ENCODE assay signal across 10 mouse cellular contexts in the genomic region with DNA sequence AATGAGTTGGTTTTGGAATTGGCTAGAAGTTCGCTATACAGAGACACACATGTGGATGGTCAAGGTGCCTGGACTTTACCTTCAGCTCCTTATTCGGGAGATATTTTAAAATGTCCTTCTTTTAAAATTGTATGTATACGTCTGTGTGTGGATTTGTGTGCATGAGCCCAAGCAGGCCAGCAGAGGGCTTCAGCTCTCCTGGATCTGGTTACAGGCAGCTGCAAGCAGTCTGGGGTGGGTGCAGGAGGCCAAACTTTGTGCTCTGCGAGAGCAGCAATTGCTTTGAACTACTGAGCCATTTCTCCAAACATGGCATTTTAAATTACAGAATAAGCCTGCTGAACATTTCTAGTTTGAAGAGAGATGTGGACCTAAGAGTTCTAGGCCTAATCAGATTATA. TPM values are rescaled to one million over a fixed set of nuclear protein-coding genes. Genes with fewer than 3 reads are reported as not detected.
DNase-seq lines count a peak whose midpoint lies in the region; ATAC-seq and TF ChIP-seq lines count a peak whose summit lies in the region.
"Had no signal": no experiment of that assay in that cellular context is flagged by ENCODE, and none has a peak within 500 bp of the region (broad histone marks: within the 10 kb centered on the region; RNA-seq: fewer than 3 reads in every experiment).

No protein-coding gene starts in this region.

- TF ChIP-seq CTCF in lung, adult 2 months (IDR thresholded peaks at IDR 0.05; ENCODE audit: insufficient read depth, low read length): peak; percentile 37; the same call in 1 of the 2 replicates

- H3K4me1 ChIP-seq in lung, adult 2 months (ENCODE audit: control insufficient read depth, insufficient read depth, low read length): no peaks in the 10 kb centered on the region
- H3K4me1 ChIP-seq: midbrain, embryonic 13.5 days had no signal

- WGBS in lung, adult 2 months: 79% methylated on average over 4 of the region's 4 CpGs

- ATAC-seq in megakaryocyte progenitor cell, adult 5-6 weeks (replicated peaks; ENCODE audit: poor library complexity): peak; percentile 60
- ATAC-seq in granulocyte monocyte progenitor cell, adult 5-6 weeks (replicated peaks; ENCODE audit: poor library complexity, severe bottlenecking): no peak
- ATAC-seq: midbrain, embryonic 13.5 days had no signal

- intact Hi-C loops in gastrocnemius, postnatal 14 days (cut with DNase I; ENCODE audit: low total_unique reads): no loop called here

- DNase-seq in gastrocnemius, postnatal 14 days: peak; percentile 25
- no peak for DNase-seq in gastrocnemius, postnatal 25 days
- no peak for DNase-seq in lung, adult 2 months
- no peak for DNase-seq in lung, postnatal 25 days (ENCODE audit: low spot score)
- peak; percentile 16 for DNase-seq in WW6 (ENCODE audit: low read depth, low spot score)
- DNase-seq in right cerebral cortex, adult 18-20 months: no peak
- DNase-seq: right cerebral cortex, postnatal 14 days had no signal

- H3K4me3 ChIP-seq in lung, adult 2 months (replicated peaks; ENCODE audit: extremely low read depth, low read depth, low read length): no peak overlapping the region
- H3K4me3 ChIP-seq: midbrain, embryonic 13.5 days had no signal

- no peak for TF ChIP-seq POLR2A in lung, adult 2 months (IDR thresholded peaks at IDR 0.05; ENCODE audit: borderline replicate concordance, extremely low read depth, low read depth, low read length)

RNA-seq across cellular contexts. Expression of a gene that starts 28.1 kb away (rescaled TPM):
- total RNA-seq in gastrocnemius, postnatal 14 days (2021): not detected
- not detected for total RNA-seq in gastrocnemius, postnatal 25 days (2021)
- 0.79 TPM in 1 of 2 replicates, not detected in the other for polyA plus RNA-seq in lung, adult 2 months (2012; rRNA removed)
- total RNA-seq in megakaryocyte progenitor cell, adult 5-6 weeks (2015): not detected in 2 replicates
- not detected in 2 replicates for total RNA-seq in megakaryocyte progenitor cell, adult 5-6 weeks (2017)
- total RNA-seq in granulocyte monocyte progenitor cell, adult 5-6 weeks (2014; fragmentation: Nextera tagmentation): not detected in 2 replicates
- not detected in 2 replicates for total RNA-seq in granulocyte monocyte progenitor cell, adult 5-6 weeks (2017)

RNA-seq across cellular contexts. Expression of a gene that starts 38.1 kb away (rescaled TPM):
- total RNA-seq in gastrocnemius, postnatal 14 days (2021): under 1 TPM in 1 of 2 experiments, not detected in 1; 0.64 TPM
- total RNA-seq in gastrocnemius, postnatal 25 days (2021): not detected
- 0.21 and 0.40 TPM in 2 replicates for polyA plus RNA-seq in lung, adult 2 months (2012; rRNA removed)
- 0.35 TPM in 1 of 2 replicates, not detected in the other for total RNA-seq in megakaryocyte progenitor cell, adult 5-6 weeks (2015)
- 1.7 TPM in 1 of 2 replicates, not detected in the other for total RNA-seq in megakaryocyte progenitor cell, adult 5-6 weeks (2017)
- 1.0 TPM in 1 of 2 replicates, not detected in the other for total RNA-seq in granulocyte monocyte progenitor cell, adult 5-6 weeks (2014; fragmentation: Nextera tagmentation)
- total RNA-seq in granulocyte monocyte progenitor cell, adult 5-6 weeks (2017): 4.1 TPM in 1 of 2 replicates, not detected in the other

RNA-seq across cellular contexts. Expression of a gene that starts 55.0 kb away (rescaled TPM):
- total RNA-seq in gastrocnemius, postnatal 14 days (2021): 1 to 10 TPM; 6.4 to 6.7 TPM
- 1 to 10 TPM; 6.6 to 8.1 TPM for total RNA-seq in gastrocnemius, postnatal 25 days (2021)
- polyA plus RNA-seq in lung, adult 2 months (2012; rRNA removed): 7.7 and 10.2 TPM in 2 replicates
- 9.2 and 11.3 TPM in 2 replicates for total RNA-seq in megakaryocyte progenitor cell, adult 5-6 weeks (2015)
- total RNA-seq in megakaryocyte progenitor cell, adult 5-6 weeks (2017): 10.2 and 15.3 TPM in 2 replicates
- 10.2 and 10.5 TPM in 2 replicates for total RNA-seq in granulocyte monocyte progenitor cell, adult 5-6 weeks (2014; fragmentation: Nextera tagmentation)
- 11.4 and 11.7 TPM in 2 replicates for total RNA-seq in granulocyte monocyte progenitor cell, adult 5-6 weeks (2017)

RNA-seq across cellular contexts. Expression of a gene that starts 55.3 kb away (rescaled TPM):
- 1 to 10 TPM; 4.9 to 6.1 TPM for total RNA-seq in gastrocnemius, postnatal 14 days (2021)
- total RNA-seq in gastrocnemius, postnatal 25 days (2021): 1 to 10 TPM; 6.5 to 7.7 TPM
- 4.2 and 7.5 TPM in 2 replicates for polyA plus RNA-seq in lung, adult 2 months (2012; rRNA removed)
- 8.9 and 13.4 TPM in 2 replicates for total RNA-seq in megakaryocyte progenitor cell, adult 5-6 weeks (2015)
- total RNA-seq in megakaryocyte progenitor cell, adult 5-6 weeks (2017): 7.1 and 14.9 TPM in 2 replicates
- total RNA-seq in granulocyte monocyte progenitor cell, adult 5-6 weeks (2014; fragmentation: Nextera tagmentation): 20.9 and 22.7 TPM in 2 replicates
- 2.9 and 8.1 TPM in 2 replicates for total RNA-seq in granulocyte monocyte progenitor cell, adult 5-6 weeks (2017)

Comparison
In these comparisons a context has a peak if more than half of its experiments do, and no peak if none do; other contexts are left out.
1. DNase-seq: peak in gastrocnemius, postnatal 14 days (single experiment) and WW6 (single experiment); none in gastrocnemius, postnatal 25 days (single experiment), lung, adult 2 months (single experiment), lung, postnatal 25 days (single experiment) and right cerebral cortex, adult 18-20 months (single experiment).